Mouse (Mus musculus) B cell, adult (primary cell): Measurements from ENCODE around the gene Gpr149. TPM values are rescaled to one million over a fixed set of nuclear protein-coding genes. Genes with fewer than 3 reads are reported as not detected.

ENCODE experiments used
- total RNA-seq: library from RNA; stranded (reverse); gene quantifications from 4 replicates; pipeline ENCODE4 v1.2.4, GENCODE M21; 2023; ENCODE audit not compliant: inconsistent age

Gene Gpr149
- not detected in 4 replicates for total RNA-seq

GRCm38 (mm10) chr3:62604973-62605372 lies at the start of gene Gpr149:
Gpr149 (minus strand) TSS chr3:62605140.

GRCm38 (mm10) chr3:62506488-62507205 lies 98.3 kb downstream of the Gpr149 start, which contains the start of gene Dhx36:
Dhx36 (minus strand) TSS chr3:62507004.

Other genes with a start within 250 kb of the Gpr149 start
- gene Dhx36, start 98.1 kb downstream of the Gpr149 start, total RNA-seq, result 55.9 to 63.9 TPM (median 59.0 TPM) in 4 replicates